Comparison of ENCODE assay signal across 25 mouse cellular contexts in genomic region chr4:116449951-116450350, GRCm38 (mm10). TPM values are rescaled to one million over a fixed set of nuclear protein-coding genes. Genes with fewer than 3 reads are reported as not detected.
DNase-seq lines count a peak whose midpoint lies in the region; ATAC-seq lines count a peak whose summit lies in the region.
"Had no signal": no experiment of that assay in that cellular context is flagged by ENCODE, and none has a peak within 500 bp of the region (broad histone marks: within the 10 kb centered on the region; RNA-seq: fewer than 3 reads in every experiment).

No protein-coding gene starts in this region.

- no peak overlapping the region for H3K4me3 ChIP-seq in kidney, embryonic 16.5 days (ENCODE audit: low read length)
- H3K4me3 ChIP-seq in intestine, embryonic 15.5 days (replicated peaks) = no peak overlapping the region
- H3K4me3 ChIP-seq: embryonic facial prominence, embryonic 10.5 days; embryonic facial prominence, embryonic 13.5 days; erythroblast, embryonic 14.5 days; forebrain, embryonic 12.5 days; forebrain, embryonic 15.5 days; gastrocnemius, adult 2 months; hindbrain, embryonic 12.5 days; hindbrain, embryonic 15.5 days had no signal

- no peak overlapping the region for H3K9ac ChIP-seq in kidney, embryonic 16.5 days (replicated peaks; ENCODE audit: low read length)
- no peak overlapping the region for H3K9ac ChIP-seq in intestine, embryonic 15.5 days
- H3K9ac ChIP-seq: embryonic facial prominence, embryonic 13.5 days; forebrain, embryonic 12.5 days; forebrain, embryonic 15.5 days; hindbrain, embryonic 12.5 days; hindbrain, embryonic 15.5 days had no signal

- H3K4me1 ChIP-seq in kidney, embryonic 16.5 days (ENCODE audit: insufficient read depth, low read length) = no peaks in the 10 kb centered on the region
- no peaks in the 10 kb centered on the region for H3K4me1 ChIP-seq in intestine, embryonic 15.5 days (replicated peaks)
- H3K4me1 ChIP-seq: embryonic facial prominence, embryonic 10.5 days; embryonic facial prominence, embryonic 13.5 days; forebrain, embryonic 12.5 days; forebrain, embryonic 15.5 days; hindbrain, embryonic 12.5 days; hindbrain, embryonic 15.5 days had no signal

- no peak overlapping the region for H3K4me2 ChIP-seq in kidney, embryonic 16.5 days (replicated peaks; ENCODE audit: low read depth, low read length)
- H3K4me2 ChIP-seq in intestine, embryonic 15.5 days (replicated peaks) = no peak overlapping the region
- H3K4me2 ChIP-seq: embryonic facial prominence, embryonic 13.5 days; forebrain, embryonic 12.5 days; forebrain, embryonic 15.5 days; heart, embryonic 11.5 days; hindbrain, embryonic 12.5 days; hindbrain, embryonic 15.5 days had no signal

- no peaks in the 10 kb centered on the region for H3K9me3 ChIP-seq in kidney, embryonic 16.5 days (ENCODE audit: low read length)
- no peaks in the 10 kb centered on the region for H3K9me3 ChIP-seq in intestine, embryonic 15.5 days
- H3K9me3 ChIP-seq: embryonic facial prominence, embryonic 10.5 days; embryonic facial prominence, embryonic 13.5 days; forebrain, embryonic 12.5 days; forebrain, embryonic 15.5 days; hindbrain, embryonic 12.5 days; hindbrain, embryonic 15.5 days had no signal

- no peak for DNase-seq in frontal cortex, adult 2 months (ENCODE audit: extremely low spot score in 1 of 2, low spot score in 1 of 2)
- DNase-seq in kidney, postnatal 14 days = peak; percentile 15
- peak; percentile 70 for DNase-seq in large intestine, adult 2 months (ENCODE audit: low read depth, low spot score)
- no peak for DNase-seq in cerebellum, postnatal 10 days
- no peak for DNase-seq in T-cell, adult 2 months (ENCODE audit: low spot score)
- DNase-seq: adrenal gland, postnatal 10 days; adrenal gland, postnatal 36 days; cerebellum, adult 18-20 months; cerebellum, adult 9-11 months; cerebellum, postnatal 36 days; embryo, embryonic 11 days; gastrocnemius, adult 2 months; gastrocnemius, postnatal 14 days; heart, adult 11 months had no signal

- ATAC-seq in frontal cortex, adult (ENCODE audit: low TSS enrichment) = peak; percentile 44; the same call in 1 of the 2 replicates
- no peak for ATAC-seq in kidney, embryonic 16.5 days (ENCODE audit: low FRiP score, low TSS enrichment)
- 0 out of 2 replicates have a peak, but pooled peaks have one; percentile 31 for ATAC-seq in intestine, embryonic 15.5 days
- ATAC-seq: forebrain, embryonic 15.5 days had no signal

- H3K36me3 ChIP-seq in kidney, embryonic 16.5 days (ENCODE audit: insufficient read depth, low read length) = 0 out of 2 replicates have a peak, but pooled peaks cover 3% of the 10 kb centered on the region
- no peaks in the 10 kb centered on the region for H3K36me3 ChIP-seq in intestine, embryonic 15.5 days
- H3K36me3 ChIP-seq: forebrain, embryonic 12.5 days; forebrain, embryonic 15.5 days; hindbrain, embryonic 12.5 days; hindbrain, embryonic 15.5 days had no signal

- H3K27me3 ChIP-seq in kidney, embryonic 16.5 days (ENCODE audit: insufficient read depth, low read length) = no peaks in the 10 kb centered on the region
- H3K27me3 ChIP-seq in intestine, embryonic 15.5 days (replicated peaks) = no peaks in the 10 kb centered on the region
- H3K27me3 ChIP-seq: embryonic facial prominence, embryonic 13.5 days; forebrain, embryonic 12.5 days; forebrain, embryonic 15.5 days; hindbrain, embryonic 12.5 days; hindbrain, embryonic 15.5 days had no signal

- no peak overlapping the region for H3K27ac ChIP-seq in kidney, embryonic 16.5 days (ENCODE audit: low read length)
- no peak overlapping the region for H3K27ac ChIP-seq in intestine, embryonic 15.5 days
- H3K27ac ChIP-seq: embryonic facial prominence, embryonic 10.5 days; embryonic facial prominence, embryonic 13.5 days; forebrain, embryonic 12.5 days; forebrain, embryonic 15.5 days; gastrocnemius, adult 2 months; hindbrain, embryonic 12.5 days; hindbrain, embryonic 15.5 days had no signal

RNA-seq across cellular contexts. Expression of gene Mast2, which starts 14.0 kb away (rescaled TPM):
- polyA plus RNA-seq in frontal cortex, adult 2 months (2012; rRNA removed) = 91.5 and 91.7 TPM in 2 replicates
- 10.7 and 11.7 TPM in 2 replicates for polyA plus RNA-seq in kidney, embryonic 16.5 days (2015; fragmentation: Nextera tagmentation; extraction: Ambion mirVana)
- polyA plus RNA-seq in intestine, embryonic 15.5 days (2015; fragmentation: Nextera tagmentation; extraction: Ambion mirVana) = 13.3 and 13.5 TPM in 2 replicates
- polyA plus RNA-seq in large intestine, adult 2 months (2012; rRNA removed) = 65.4 and 117 TPM in 2 replicates

RNA-seq across cellular contexts. Expression of gene Ipp, which starts 57.4 kb away (rescaled TPM):
- 6.7 and 8.7 TPM in 2 replicates for polyA plus RNA-seq in frontal cortex, adult 2 months (2012; rRNA removed)
- polyA plus RNA-seq in kidney, embryonic 16.5 days (2015; fragmentation: Nextera tagmentation; extraction: Ambion mirVana) = 17.4 and 19.3 TPM in 2 replicates
- polyA plus RNA-seq in intestine, embryonic 15.5 days (2015; fragmentation: Nextera tagmentation; extraction: Ambion mirVana) = 15.7 and 16.5 TPM in 2 replicates
- polyA plus RNA-seq in large intestine, adult 2 months (2012; rRNA removed) = 2.0 and 3.0 TPM in 2 replicates

Comparison
In these comparisons a context has a peak if more than half of its experiments do, and no peak if none do; other contexts are left out.
1. DNase-seq: peak in kidney, postnatal 14 days (single experiment) and large intestine, adult 2 months (single experiment); none in frontal cortex, adult 2 months (0 of 2), cerebellum, postnatal 10 days (0 of 2) and T-cell, adult 2 months (single experiment).